Mouse (Mus musculus) ES-E14 (cell line): Measurements from ENCODE around the gene Psg18. TPM values are rescaled to one million over a fixed set of nuclear protein-coding genes. Genes with fewer than 3 reads are reported as not detected.

Experiments used
- total RNA-seq: library from RNA; depleted of rRNA; stranded (reverse); fragments of 300-350 nt; gene quantifications from 2 replicates; pipeline ENCODE4 v1.2.3, GENCODE M21; 2012; rRNA removed

The Psg18 gene
- total RNA-seq, 1 experiment, result not detected

Other genes with a start within 250 kb of the Psg18 start
- not detected in 2 replicates for gene Igfl3, start 178.5 kb downstream of the Psg18 start, total RNA-seq
- gene Mill1, start 109.7 kb downstream of the Psg18 start, total RNA-seq, result not detected in 2 replicates
- gene Psg28, start 77.0 kb upstream of the Psg18 start, total RNA-seq, result not detected in 2 replicates
- not detected in 2 replicates for gene Psg26, start 129.2 kb upstream of the Psg18 start, total RNA-seq
- not detected in 2 replicates for gene Psg25, start 177.3 kb upstream of the Psg18 start, total RNA-seq
- not detected in 2 replicates for gene Psg27, start 212.3 kb upstream of the Psg18 start, total RNA-seq